Mouse (Mus musculus): Measurements from ENCODE around the gene Ccdc9b.

DNA sequence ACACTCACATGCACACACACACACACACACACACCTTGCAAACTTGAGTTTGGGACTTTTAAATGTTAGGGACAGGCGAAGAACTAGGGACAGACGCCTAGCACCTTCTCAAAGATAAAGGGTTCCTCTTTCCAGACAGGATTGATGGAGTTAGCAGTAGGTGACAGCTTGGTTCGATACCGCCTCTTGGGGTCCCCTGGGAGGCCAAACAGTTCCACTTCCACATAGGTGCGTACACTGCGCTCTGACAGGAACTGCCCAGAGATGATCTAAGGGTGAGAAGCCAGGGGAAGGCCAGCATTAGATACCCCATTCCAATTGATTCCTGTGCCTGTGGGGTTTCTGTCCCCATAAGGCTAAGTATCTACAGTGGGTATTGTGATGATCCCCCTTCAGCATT, 48.8 kb downstream of the Ccdc9b start:
- TF ChIP-seq CTCF (conservative IDR thresholded peaks at IDR 0.05; ENCODE audit: low read length): no peak
- TF ChIP-seq NANOG (IDR thresholded peaks at IDR 0.05; ENCODE audit: borderline replicate concordance, low read length): no peak
- TF ChIP-seq POU5F1 (IDR thresholded peaks at IDR 0.05; ENCODE audit: borderline replicate concordance, low read length): no peak

All from E14TG2a.4 (cell line).